Mouse (Mus musculus) skeletal muscle tissue, postnatal 0 days (tissue): Measurements from ENCODE around the gene Acnat1. TPM values are rescaled to one million over a fixed set of nuclear protein-coding genes. Genes with fewer than 3 reads are reported as not detected.

ENCODE experiments used
- polyA plus RNA-seq: library from polyadenylated mRNA; unstranded; fragments of >200 nt; fragmentation: Nextera tagmentation; extraction: Ambion mirVana; gene quantifications from 2 replicates; pipeline ENCODE4 v1.2.1, GENCODE M21; 2015

The Acnat1 gene
- not detected in 2 replicates for polyA plus RNA-seq

DNA sequence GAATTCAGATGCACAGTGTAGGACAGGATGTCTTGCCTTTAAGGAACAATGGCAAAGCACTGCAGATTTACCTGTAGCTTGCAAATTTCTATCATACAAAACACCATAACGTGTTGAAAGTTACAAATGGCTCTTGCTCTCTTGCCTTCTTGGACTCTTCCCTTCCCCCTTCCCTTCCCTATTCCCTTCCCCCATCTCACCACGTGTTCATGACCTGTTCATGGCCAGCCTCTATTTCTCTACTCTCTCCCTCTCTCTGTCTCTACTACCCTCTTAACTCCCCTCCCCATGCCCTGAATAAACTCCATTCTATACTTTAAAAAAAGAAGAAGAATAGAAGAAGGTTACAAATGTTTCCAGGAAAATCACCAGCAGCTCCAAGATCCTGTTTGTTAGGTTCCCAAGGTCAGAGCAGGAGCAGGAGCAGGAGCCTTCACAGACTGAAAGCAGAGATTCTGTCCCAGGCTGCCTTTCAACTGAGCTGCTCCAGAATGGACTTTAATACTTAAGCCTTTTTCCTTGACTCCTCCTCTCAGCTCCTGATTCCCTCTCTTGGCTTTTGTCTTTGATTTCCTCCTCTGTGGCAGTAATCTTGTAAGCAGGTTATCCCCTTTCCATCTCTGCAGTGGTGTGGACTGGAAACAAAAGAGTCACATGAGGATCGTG lies at the start of gene Acnat1:
Gene Acnat1, minus strand, starts transcription at position 478 of the 666 bp plus-strand sequence.

DNA sequence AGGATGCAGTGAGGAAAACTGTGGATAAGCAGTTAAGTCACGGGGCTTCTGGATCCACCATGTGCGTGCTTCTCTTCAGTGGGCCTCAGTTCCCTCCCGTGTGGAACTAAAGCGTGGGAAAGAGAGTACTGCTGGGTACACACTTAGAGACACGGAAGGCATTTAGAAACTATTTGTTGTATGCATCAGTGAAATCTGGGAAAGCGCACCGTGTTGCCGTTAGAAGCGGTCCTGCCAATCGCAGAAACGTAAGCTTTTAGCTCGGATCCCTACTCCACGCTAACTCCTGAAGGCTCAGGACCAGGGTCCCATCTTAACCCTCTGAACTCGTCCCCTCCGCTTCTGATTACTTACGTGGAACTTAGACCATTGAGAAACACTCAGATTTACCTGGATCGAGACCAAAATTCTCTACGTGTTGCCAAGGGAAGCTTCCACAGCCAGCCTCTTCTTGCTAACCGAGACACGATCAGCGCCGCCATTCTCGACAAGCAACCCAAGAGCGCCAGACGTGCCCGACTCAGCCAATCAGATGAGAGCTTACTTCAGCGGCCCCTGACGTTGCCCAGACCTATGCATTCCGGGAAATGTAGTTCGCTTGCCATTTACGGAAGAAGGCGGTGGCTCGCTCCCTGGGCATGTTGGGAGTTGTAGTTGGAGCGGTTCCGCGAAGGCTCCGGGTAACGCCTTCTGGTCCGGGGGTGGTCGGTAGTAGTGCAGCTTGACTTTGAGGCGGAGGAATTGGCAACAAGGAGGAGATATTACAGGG lies 47.0 kb upstream of the Acnat1 start, which contains the start of the genes Mrpl50 and Zfp189:
Gene Mrpl50, minus strand, starts transcription at position 522 of the 769 bp plus-strand sequence.
Gene Zfp189, plus strand, starts transcription at position 605 of the 769 bp plus-strand sequence.

DNA sequence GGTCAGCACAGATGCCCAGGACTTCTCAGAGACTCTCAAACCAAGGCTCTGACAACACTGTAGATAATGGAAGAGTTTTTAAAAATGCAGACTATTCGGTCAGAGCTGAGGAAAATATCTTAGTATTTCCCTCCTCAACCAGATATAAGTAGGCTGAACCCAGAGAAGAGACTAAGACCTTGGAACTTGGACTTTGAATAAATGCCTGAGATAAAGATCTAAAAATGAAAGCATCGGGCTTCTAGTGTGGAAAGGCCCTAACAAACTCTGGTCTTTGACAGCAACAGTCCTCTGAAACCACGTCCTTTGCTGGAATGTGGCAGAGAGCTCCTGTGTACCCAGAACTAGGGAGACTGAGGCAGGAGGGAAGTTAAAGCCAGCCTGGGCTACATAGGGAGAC lies 32.7 kb upstream of the Acnat1 start, which contains the start of gene Baat:
Gene Baat, minus strand, starts transcription at position 172 of the 400 bp plus-strand sequence.

DNA sequence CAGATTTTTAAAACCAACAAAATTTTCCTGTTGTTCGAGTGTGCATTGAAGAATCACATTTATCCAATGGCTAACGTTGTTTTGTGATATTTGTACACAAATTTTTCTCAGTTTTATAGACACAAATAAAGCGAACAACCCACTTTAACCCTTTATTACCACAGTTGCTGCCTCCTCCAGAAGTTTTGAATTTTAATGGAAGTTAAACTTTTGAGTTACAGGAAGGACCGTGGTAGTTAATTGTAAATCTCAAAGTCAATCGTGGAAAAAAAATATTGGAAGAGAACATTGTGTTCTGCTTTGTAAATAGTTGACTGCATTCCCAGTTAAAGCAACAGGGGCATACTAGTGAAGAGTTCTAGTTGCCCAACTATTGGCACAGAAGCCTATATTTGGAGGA lies 65.8 kb downstream of the Acnat1 start, which contains the start of gene Acnat2:
Gene Acnat2, minus strand, starts transcription at position 195 of the 400 bp plus-strand sequence.

Other genes with a start within 250 kb of the Acnat1 start
- gene Acnat2, start 65.8 kb downstream of the Acnat1 start, polyA plus RNA-seq = not detected in 2 replicates
- 0.08 TPM in 1 of 2 replicates, not detected in the other for gene Baat, start 32.6 kb upstream of the Acnat1 start, polyA plus RNA-seq
- gene Mrpl50, start 47.2 kb upstream of the Acnat1 start, polyA plus RNA-seq = 70.7 and 71.8 TPM in 2 replicates
- 3.5 and 3.7 TPM in 2 replicates for gene Zfp189, start 47.3 kb upstream of the Acnat1 start, polyA plus RNA-seq
- gene Aldob, start 75.6 kb upstream of the Acnat1 start, polyA plus RNA-seq = 1.3 and 1.6 TPM in 2 replicates
- gene Tmem246, start 124.0 kb upstream of the Acnat1 start, polyA plus RNA-seq = 44.2 and 51.2 TPM in 2 replicates
- 18.7 and 19.1 TPM in 2 replicates for gene Rnf20, start 158.1 kb upstream of the Acnat1 start, polyA plus RNA-seq
- 0.06 TPM in 1 of 2 replicates, not detected in the other for gene Ppp3r2, start 208.1 kb upstream of the Acnat1 start, polyA plus RNA-seq